Mouse (Mus musculus): ENCODE measurements at regions not wholly inside any gene's neighbourhood (a gene's known extent, or its start where the extent isn't known, plus 50 kb on each side); places are given as distances from the start of the nearest gene placed in this dataset.

- no peak for TF ChIP-seq CTCF (IDR thresholded peaks at IDR 0.05)
- no peak for TF ChIP-seq EP300 (IDR thresholded peaks at IDR 0.05)
Measured at GRCm38 (mm10) chr16:93042941-93043340, 217.0 kb upstream of the Runx1 start.

All from lung, postnatal 0 days (tissue).